ENCODE assay signal across 8 mouse cellular contexts in the genomic region with DNA sequence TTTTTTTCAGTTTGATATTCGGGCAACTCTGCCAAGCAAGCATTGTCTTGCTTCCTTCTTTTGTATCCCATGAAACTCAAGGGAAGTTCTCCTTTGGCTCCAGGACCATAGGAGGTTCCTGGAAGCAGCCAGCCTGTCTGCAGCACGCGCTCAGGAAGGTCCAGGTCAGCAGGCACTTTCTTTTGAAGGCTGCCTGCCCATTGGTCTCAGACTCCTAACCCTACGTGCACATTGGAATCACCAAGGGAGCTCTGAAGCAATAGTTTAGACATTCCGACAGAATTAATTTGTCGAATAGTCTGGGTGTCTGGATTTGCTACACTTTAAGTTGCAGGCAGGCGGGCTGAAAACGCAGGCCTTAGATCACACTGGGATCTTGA. TPM values are rescaled to one million over a fixed set of nuclear protein-coding genes. Genes with fewer than 3 reads are reported as not detected.
DNase-seq lines count a peak whose midpoint lies in the region; ATAC-seq lines count a peak whose summit lies in the region.

No protein-coding gene starts in this region.

- H3K9ac ChIP-seq in neural tube, embryonic 11.5 days (ENCODE audit: low read length) = peak overlapping the region; percentile 65
- H3K9ac ChIP-seq in heart, embryonic 11.5 days (ENCODE audit: low read depth, low read length) = peak overlapping the region; percentile 64
- H3K9ac ChIP-seq in kidney, embryonic 16.5 days (replicated peaks; ENCODE audit: low read length) = peak overlapping the region; percentile 74

- 25% methylated on average over 8 of the region's 8 CpGs for WGBS in neural tube, embryonic 11.5 days
- 16% methylated on average over 8 of the region's 8 CpGs for WGBS in heart, embryonic 11.5 days (ENCODE audit: insufficient replicate concordance)
- WGBS in kidney, embryonic 16.5 days = 12% methylated on average over 8 of the region's 8 CpGs
- WGBS in macrophage (ENCODE audit: missing documents) = 48% methylated on average over 8 of the region's 8 CpGs

- H3K4me1 ChIP-seq in neural tube, embryonic 11.5 days (ENCODE audit: control insufficient read depth, insufficient read depth, low read length) = no peaks in the 10 kb centered on the region
- no peaks in the 10 kb centered on the region for H3K4me1 ChIP-seq in heart, embryonic 11.5 days (ENCODE audit: control insufficient read depth, insufficient read depth, low read length)
- peaks cover 8% of the 10 kb centered on the region for H3K4me1 ChIP-seq in kidney, embryonic 16.5 days (ENCODE audit: insufficient read depth, low read length)

- H3K9me3 ChIP-seq in neural tube, embryonic 11.5 days (ENCODE audit: control insufficient read depth, low read length) = no peaks in the 10 kb centered on the region
- H3K9me3 ChIP-seq in heart, embryonic 11.5 days (replicated peaks; ENCODE audit: control insufficient read depth, low read length) = no peaks in the 10 kb centered on the region
- no peaks in the 10 kb centered on the region for H3K9me3 ChIP-seq in kidney, embryonic 16.5 days (ENCODE audit: low read length)

- H3K79me2 ChIP-seq in macrophage (ENCODE audit: inconsistent target) = peaks cover 54% of the 10 kb centered on the region; the same call in 1 of the 2 replicates

- 0 out of 2 replicates have a peak overlapping the region, but pooled peaks have one; percentile 14 for H3K27ac ChIP-seq in neural tube, embryonic 11.5 days (ENCODE audit: low read depth, low read length)
- no peak overlapping the region for H3K27ac ChIP-seq in heart, embryonic 11.5 days (ENCODE audit: low read depth, low read length)
- peak overlapping the region; percentile 65; the same call in 1 of the 2 replicates for H3K27ac ChIP-seq in kidney, embryonic 16.5 days (ENCODE audit: low read length)
- peak overlapping the region; percentile 47 for H3K27ac ChIP-seq in macrophage

- peak; percentile 19 for DNase-seq in neural tube, embryonic 11.5 days (ENCODE audit: low spot score)
- DNase-seq in neural tube, embryonic 10.5 days (ENCODE audit: extremely low spot score, low spot score) = no peak
- no peak for DNase-seq in B cell, adult 2 months
- DNase-seq in urinary bladder, postnatal 10 days (ENCODE audit: low spot score) = no peak

- H3K4me2 ChIP-seq in neural tube, embryonic 11.5 days (ENCODE audit: low read depth) = peak overlapping the region; percentile 87
- peak overlapping the region; percentile 80 for H3K4me2 ChIP-seq in heart, embryonic 11.5 days
- H3K4me2 ChIP-seq in kidney, embryonic 16.5 days (replicated peaks; ENCODE audit: low read depth, low read length) = peak overlapping the region; percentile 78

- H3K27me3 ChIP-seq in neural tube, embryonic 11.5 days (ENCODE audit: control insufficient read depth, insufficient read depth, low read length) = 0 out of 2 replicates have a peak, but pooled peaks cover 5% of the 10 kb centered on the region
- peaks cover 15% of the 10 kb centered on the region for H3K27me3 ChIP-seq in heart, embryonic 11.5 days (ENCODE audit: control insufficient read depth, insufficient read depth, low read length)
- H3K27me3 ChIP-seq in kidney, embryonic 16.5 days (ENCODE audit: insufficient read depth, low read length) = peaks cover 13% of the 10 kb centered on the region

- no peaks in the 10 kb centered on the region for H3K36me3 ChIP-seq in neural tube, embryonic 11.5 days (ENCODE audit: control insufficient read depth, insufficient read depth, low read length)
- H3K36me3 ChIP-seq in heart, embryonic 11.5 days (ENCODE audit: control insufficient read depth, insufficient read depth, low read length) = no peaks in the 10 kb centered on the region
- H3K36me3 ChIP-seq in kidney, embryonic 16.5 days (ENCODE audit: insufficient read depth, low read length) = no peaks in the 10 kb centered on the region
- no peaks in the 10 kb centered on the region for H3K36me3 ChIP-seq in macrophage (ENCODE audit: inconsistent target)

- H3K4me3 ChIP-seq in neural tube, embryonic 11.5 days (ENCODE audit: low read depth, low read length) = peak overlapping the region; percentile 56
- H3K4me3 ChIP-seq in heart, embryonic 11.5 days (ENCODE audit: low read depth, low read length) = peak overlapping the region; percentile 63
- peak overlapping the region; percentile 69 for H3K4me3 ChIP-seq in kidney, embryonic 16.5 days (ENCODE audit: low read length)
- H3K4me3 ChIP-seq in macrophage (ENCODE audit: inconsistent target) = peak overlapping the region; percentile 47

- ATAC-seq in neural tube, embryonic 11.5 days (ENCODE audit: insufficient read depth, low FRiP score, low TSS enrichment) = no peak
- ATAC-seq in heart, embryonic 11.5 days (replicated peaks; ENCODE audit: insufficient number of reproducible peaks, low FRiP score, low TSS enrichment) = no peak
- ATAC-seq in kidney, embryonic 16.5 days (ENCODE audit: low FRiP score, low TSS enrichment) = peak; percentile 11; the same call in 1 of the 2 replicates
- no peak for ATAC-seq in monocyte, adult 5-6 weeks (replicated peaks; ENCODE audit: insufficient number of reproducible peaks, low FRiP score, low TSS enrichment, poor library complexity, severe bottlenecking)

RNA-seq across cellular contexts. Expression of gene Nod1, which starts 0.7 kb away (rescaled TPM):
- 2.3 and 3.0 TPM in 2 replicates for polyA plus RNA-seq in neural tube, embryonic 11.5 days (2014; fragmentation: Nextera tagmentation; extraction: Ambion mirVana)
- 2.3 and 3.2 TPM in 2 replicates for polyA plus RNA-seq in heart, embryonic 11.5 days (2014; fragmentation: Nextera tagmentation; extraction: Ambion mirVana)
- polyA plus RNA-seq in kidney, embryonic 16.5 days (2015; fragmentation: Nextera tagmentation; extraction: Ambion mirVana) = 4.8 and 6.4 TPM in 2 replicates
- 100 to 1,000 TPM in 18 of 26 experiments, 10 to 100 TPM in 8; 41.2 to 494 (median 195) TPM for total RNA-seq in macrophage (2018; cell fraction: chromatin; rRNA removed)
- 10 to 100 TPM; 15.7 to 74.6 (median 43.9) TPM for total RNA-seq in macrophage (2018; cell fraction: cytosol; rRNA removed)
- 100 to 1,000 TPM in 16 of 26 experiments, 10 to 100 TPM in 10; 34.5 to 340 (median 125) TPM for total RNA-seq in macrophage (2018; cell fraction: nucleus; rRNA removed)
- 9.6 to 26.9 TPM (median 17.4 TPM) in 3 replicates for polyA plus RNA-seq in macrophage (2018)
- 63.0 to 110 TPM (median 64.7 TPM) in 3 replicates for total RNA-seq in monocyte, adult 5-6 weeks (2017)

RNA-seq across cellular contexts. Expression of gene Ggct, which starts 21.0 kb away (rescaled TPM):
- 13.2 and 15.4 TPM in 2 replicates for polyA plus RNA-seq in neural tube, embryonic 11.5 days (2014; fragmentation: Nextera tagmentation; extraction: Ambion mirVana)
- polyA plus RNA-seq in heart, embryonic 11.5 days (2014; fragmentation: Nextera tagmentation; extraction: Ambion mirVana) = 6.0 and 6.3 TPM in 2 replicates
- polyA plus RNA-seq in kidney, embryonic 16.5 days (2015; fragmentation: Nextera tagmentation; extraction: Ambion mirVana) = 7.9 and 9.8 TPM in 2 replicates
- total RNA-seq in macrophage (2018; cell fraction: chromatin; rRNA removed) = 10 to 100 TPM in 23 of 26 experiments, 1 to 10 TPM in 3; 5.2 to 91.6 (median 26.1) TPM
- 10 to 100 TPM in 18 of 26 experiments, 1 to 10 TPM in 8; 2.5 to 32.0 (median 17.7) TPM for total RNA-seq in macrophage (2018; cell fraction: cytosol; rRNA removed)
- total RNA-seq in macrophage (2018; cell fraction: nucleus; rRNA removed) = 10 to 100 TPM in 23 of 26 experiments, 1 to 10 TPM in 3; 7.3 to 51.8 (median 24.8) TPM
- polyA plus RNA-seq in macrophage (2018) = 6.4 to 8.4 TPM (median 8.1 TPM) in 3 replicates
- 65.5 to 105 TPM (median 85.7 TPM) in 3 replicates for total RNA-seq in monocyte, adult 5-6 weeks (2017)
